Mouse (Mus musculus): ENCODE measurements around the gene Vcan.
A peak's percentile ranks its signal among the peaks of the same experiment; 100 is the strongest.
"Not testable (repeated sequence)": the region's sequence is repeated elsewhere in the genome, so short reads cannot be mapped to it uniquely, and the experiment has no call there.

Gene Vcan

DNA sequence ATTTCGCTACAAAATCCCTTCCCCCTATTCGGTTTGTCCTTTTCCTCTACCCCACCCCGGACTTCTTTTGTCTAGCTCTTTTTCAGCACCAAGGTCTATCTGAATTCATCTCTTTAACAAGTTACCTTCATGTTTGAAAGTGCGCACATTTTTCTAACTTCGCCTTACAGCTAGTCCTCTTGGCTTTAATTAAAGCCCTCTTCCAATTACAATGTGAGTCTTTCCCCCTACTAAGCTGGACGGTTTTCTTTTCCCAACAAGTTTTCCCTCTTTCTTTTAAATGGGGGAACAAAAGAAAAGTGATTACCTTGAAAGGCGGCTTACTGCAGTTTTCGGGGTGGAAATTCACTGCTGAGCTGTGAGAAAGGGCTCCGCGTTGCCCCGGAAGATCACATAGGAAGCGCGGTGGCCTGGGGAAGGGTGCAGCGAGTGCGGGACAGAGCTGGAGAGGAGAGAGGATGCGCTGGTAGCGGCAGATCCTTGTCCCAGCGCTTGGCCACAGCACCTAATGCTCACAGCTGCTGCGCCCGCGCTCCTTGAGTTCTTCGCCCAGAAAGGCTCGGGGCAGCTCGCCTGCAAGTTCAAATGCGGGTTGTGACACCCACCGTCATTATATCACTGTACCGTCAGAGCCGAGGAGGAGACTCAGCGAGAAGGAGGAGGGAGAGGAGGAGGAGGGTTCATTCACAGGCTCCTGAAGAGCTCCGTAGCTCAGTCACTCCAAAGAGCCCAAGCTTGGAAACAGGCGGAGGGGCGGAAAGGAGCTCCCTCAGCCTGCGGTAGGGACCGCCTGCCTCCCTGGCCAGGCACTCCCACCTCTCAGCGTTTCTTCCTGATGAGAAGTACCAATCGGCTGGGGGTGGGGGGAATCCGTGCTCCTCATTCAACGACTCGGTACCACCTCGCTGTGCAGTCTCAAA, at the start of gene Vcan:
Gene Vcan, minus strand, starts transcription at position 744 of the 920 bp plus-strand sequence.
- no peak for DNase-seq (ENCODE audit: low read depth, low spot score)

DNA sequence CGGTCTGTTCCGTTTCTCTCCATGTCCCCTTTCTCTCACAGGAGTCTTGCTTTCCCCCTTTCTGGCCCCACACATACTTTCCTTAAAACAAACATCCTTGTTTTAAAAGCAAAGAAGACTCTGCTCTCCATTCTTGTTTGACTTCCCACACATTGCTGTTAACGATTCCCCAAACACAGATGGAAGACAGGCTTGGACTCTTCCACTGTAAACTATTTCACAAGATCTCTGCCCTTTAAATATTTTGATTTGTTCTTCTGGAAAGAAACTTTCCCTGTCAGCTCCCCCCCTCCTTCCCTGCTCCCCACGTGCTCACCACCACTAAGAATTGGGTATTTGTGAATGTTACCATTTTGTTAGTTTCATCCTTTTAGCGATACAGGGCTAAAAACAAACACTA, 49.2 kb upstream of the Vcan start:
- DNase-seq (ENCODE audit: low read depth, low spot score), result no peak

DNA sequence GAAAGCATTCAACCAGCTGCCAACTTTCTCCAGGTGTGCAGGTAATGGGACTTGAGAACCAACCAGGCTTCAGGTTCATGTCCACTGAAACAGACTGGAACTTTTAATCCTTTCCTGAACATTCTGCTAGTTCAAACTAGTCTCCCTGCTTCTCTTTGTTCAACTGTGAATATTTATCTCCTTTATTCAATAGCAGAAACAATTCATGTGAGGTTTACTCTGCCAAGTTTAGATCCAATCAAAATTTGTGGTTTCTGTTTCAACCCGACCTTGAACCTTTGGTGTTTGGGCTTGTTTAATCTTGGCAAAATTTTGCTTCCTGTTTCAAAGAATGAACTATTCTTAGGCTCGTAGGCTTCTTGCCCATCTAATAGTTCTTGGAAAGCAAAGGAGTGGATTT, 40.6 kb upstream of the Vcan start:
- DNase-seq (ENCODE audit: low read depth, low spot score), result no peak

DNA sequence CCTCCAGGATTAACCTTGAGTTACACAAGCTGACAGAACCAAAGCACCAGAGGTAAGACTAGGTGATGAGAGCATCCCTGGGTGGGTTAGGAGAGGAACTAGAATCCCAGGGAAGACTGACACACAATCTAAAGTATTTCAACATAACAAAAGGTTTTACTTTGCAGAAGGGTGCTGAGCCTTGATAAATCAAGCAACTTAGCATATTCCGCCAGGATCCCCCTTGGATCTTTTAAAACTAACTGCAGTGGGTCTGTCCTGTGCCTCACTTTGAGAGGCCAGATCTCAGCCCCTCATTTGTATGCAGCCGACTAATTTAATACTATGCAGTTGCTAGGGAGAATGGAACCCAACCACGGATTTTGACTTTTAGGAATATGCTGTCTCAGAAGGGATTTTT, 38.0 kb upstream of the Vcan start:
- DNase-seq (ENCODE audit: low read depth, low spot score), result no peak

DNA sequence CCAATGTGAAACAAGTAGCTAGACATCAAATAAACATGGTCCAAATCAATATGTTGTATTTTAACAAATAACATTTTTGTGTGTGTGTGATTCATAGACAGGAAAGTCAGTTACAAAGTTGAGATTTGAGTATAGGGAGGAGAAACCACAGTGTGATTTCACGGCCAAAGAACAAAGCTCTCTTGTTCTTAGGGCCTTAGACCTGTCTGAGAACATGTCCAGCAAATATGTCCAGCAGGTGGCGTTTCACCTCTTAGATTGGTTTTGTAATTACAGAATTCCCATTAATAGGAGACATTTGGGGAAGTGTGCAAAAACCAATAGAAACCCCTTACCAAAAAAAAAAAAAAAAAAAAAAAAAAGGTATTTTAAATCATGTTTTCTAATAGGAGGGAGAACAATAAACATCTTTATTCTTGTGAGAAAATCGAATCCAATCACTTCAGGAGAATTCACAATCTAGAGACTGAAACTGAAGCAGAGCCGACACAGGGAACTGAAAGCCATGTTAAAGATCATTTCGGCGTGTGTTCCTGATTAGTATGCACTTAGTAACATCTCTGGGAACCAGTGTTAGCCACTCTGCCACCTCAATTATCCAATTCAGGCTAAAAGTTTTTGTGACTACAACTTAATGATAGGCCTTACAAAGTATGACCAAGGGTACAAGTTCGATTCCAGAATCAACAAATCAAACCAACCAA, 37.1 kb upstream of the Vcan start:
- DNase-seq (ENCODE audit: low read depth, low spot score), result peak; percentile 42

DNA sequence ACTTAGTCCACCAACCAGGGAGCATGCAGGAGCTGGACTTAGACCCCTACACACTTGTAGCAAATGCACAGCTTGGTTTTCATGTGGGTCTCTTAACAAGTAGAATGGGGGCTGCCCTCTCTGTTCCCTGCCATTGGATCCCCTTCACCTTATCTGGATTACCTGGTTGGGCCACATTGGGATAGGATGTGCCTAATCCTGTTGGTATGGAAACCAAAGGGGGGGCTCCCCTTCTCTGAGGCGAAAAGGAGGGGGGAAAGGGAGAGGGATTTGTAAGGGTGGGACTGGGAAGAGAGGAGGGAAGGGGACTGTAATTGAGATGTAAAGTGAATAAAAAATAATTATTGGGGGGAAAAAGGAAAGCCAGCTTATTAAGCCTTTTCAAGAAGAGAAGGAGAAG, 35.5 kb upstream of the Vcan start:
- DNase-seq (ENCODE audit: low read depth, low spot score), result no peak

DNA sequence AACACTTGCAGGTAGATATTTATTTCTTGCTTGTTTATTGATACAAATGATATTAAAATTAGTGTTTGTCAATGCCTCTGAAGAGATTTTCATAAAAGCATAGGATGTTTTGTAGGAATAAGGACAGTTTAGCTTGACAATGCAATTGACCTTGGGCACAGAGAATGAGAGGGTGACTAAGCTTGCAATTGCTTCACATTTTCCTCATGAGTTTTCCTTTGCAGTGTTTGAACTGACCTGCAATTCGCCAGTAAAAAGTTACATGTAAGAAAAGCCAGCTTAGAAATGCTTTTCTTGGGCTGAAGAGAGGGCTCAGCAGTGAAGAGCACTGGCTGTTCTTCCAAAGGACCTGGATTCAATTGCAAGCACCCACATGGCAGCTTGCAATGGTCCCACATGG, 34.8 kb upstream of the Vcan start:
- no peak for DNase-seq (ENCODE audit: low read depth, low spot score)

DNA sequence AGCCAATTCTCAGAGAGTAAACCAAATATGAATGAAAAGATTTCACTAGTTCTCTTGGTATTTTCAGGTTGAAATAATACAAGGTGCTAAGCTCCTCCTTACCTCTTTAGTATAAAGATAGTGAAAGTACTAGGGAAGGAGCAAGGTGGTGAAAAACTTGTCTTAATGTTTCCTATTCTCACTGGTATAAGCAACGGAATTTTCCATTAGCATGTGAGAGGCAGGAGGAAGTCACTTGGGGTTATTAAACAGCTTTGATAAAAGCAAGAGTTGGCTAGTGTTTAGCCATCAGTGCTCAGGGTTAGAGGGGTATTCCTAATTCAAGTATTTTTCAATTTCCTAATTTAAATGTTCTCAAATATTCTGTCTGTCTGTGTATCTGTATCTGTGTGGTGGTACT, 24.2 kb upstream of the Vcan start:
- no peak for DNase-seq (ENCODE audit: low read depth, low spot score)

DNA sequence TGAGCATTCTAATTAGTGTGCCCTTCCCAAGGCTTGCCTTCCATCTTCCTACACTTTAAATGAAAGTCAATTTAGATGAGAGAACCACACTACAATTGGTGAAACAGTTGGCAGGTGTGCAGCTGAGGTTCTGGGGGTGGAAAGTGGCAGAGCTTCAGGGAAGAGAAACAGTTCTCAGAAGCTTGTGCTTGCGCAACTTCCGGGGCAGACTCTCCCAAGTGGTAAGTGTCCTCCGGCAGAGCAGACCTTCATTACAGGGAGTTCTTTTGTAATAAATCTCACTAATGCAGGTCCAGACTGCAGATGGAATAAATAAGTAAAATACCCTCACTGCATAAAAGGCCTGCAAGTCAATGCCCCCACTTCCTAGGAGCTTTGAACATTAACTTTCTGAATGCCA, 23.7 kb upstream of the Vcan start:
- DNase-seq (ENCODE audit: low read depth, low spot score), result no peak

DNA sequence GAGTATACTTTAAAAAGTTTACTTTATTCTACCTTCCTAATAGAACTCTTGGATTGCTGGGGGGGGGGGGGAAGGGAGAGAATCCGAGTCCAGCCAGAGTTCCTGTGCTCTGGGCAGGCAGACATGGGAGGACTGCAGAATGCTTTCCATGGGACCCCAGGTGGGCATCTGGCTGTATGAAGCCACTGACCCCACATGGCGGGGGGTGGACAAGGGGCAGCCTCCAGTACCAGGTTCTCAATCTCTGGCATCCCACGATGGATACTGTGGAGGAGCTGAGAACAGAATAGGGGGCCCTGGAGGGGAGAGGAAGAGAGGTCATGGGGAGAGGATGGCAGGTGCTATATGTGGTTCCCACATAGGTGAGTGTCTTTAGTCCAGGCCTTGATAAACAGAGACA, 20.0 kb upstream of the Vcan start:
- no peak for DNase-seq (ENCODE audit: low read depth, low spot score)

DNA sequence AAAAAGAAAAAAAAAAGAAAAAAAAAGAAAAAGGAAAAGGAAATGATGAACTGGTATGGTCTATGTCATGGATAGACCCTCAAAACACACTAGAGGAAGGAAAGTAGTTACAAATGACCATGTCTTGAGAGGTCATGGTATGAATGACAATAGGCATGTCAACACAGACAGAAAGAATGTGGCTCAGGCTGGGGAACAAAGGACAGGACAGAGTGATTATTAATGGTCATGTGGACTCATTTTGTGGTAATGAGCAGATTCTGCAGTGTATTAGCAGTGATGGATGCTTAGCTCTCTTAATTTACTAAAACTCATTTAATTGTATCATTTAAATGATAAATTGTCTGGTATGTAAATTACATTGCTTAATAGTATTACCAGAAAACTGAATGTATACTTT, 14.0 kb upstream of the Vcan start:
- DNase-seq (ENCODE audit: low read depth, low spot score), result no peak

DNA sequence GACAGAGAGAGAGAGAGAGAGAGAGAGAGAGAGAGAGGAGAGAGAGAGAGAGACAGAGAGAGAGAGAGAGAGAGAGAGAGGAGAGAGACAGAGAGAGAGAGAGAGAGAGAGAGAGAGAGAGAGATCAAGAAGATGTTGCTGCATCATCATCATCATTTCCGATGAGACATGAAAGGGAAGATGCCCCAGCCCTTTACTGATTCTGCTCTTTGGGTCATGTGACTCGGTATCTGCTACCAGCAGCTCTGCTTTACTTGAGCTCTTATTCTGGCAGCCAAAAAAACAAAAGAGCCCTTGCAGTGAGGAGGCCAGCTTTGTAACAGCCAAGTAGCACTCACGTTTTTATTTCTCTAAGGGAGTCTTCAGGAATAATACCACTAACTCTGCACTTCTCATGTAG, 8.3 kb upstream of the Vcan start:
- not testable (repeated sequence) for DNase-seq (ENCODE audit: low read depth, low spot score)

DNA sequence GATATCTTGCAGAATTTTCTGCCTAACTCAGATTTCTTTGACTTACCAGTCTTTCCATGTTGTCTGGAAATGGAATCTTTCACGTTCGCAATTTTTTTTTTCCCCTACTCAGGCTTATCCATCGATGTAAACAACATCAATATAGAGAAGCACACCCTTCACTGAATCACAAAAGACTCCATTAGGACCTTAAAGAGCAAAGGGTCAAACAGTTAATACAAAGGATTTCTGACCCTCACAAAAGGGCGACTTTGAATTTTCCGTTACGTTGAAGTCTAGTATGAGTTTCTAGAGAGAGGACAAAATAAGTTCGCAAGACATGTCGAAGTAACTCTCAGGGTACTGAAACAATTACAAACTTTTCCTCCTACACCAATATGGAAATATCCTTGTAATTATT, 892 bp upstream of the Vcan start:
- DNase-seq (ENCODE audit: low read depth, low spot score), result no peak

DNA sequence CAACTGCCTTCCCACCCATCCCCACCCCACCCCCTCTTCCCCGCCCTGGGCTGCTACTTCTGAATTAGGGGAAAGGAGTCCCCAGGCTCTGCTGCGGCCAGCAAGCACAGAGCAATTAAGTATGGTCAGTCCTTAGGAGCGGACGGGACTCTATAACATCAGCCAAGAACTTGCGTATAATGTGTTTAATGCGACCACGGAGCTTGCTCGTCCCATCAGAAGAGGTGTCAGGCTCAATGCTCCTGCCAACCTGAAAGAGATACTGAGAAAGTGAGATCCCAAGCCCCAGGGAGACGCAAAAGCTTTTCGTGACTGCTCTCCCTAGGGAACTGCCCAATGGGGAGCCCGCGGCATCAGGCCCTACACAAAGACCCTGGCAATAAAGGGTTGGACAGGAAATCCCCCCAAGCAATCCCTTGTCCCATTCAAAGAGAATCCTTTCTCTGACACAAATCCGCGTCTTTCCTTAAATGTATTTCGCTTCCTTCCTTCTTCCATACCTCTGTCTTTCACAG, 434 bp upstream of the Vcan start:
- DNase-seq (ENCODE audit: low read depth, low spot score), result no peak

DNA sequence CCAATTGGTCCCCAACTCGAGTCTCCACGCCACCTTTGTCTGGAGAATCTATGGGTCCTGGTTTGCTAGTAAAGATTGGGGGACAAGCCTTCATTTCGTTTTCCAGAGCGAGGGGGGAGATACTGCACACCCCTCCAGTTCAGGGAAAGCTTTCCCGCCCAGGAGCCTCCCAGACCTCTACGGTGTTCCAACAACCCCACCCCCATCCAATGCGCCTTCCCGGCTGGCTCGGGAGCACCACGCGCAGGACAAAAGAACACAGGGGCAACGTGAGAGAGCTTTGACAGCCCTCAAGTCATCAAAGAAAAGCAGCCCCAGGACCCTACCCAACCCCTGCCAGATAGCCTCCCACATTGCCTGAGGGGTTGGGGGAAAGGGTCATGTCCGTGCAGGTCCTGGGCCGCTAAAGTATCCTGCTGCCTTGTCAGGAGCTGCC, 1.2 kb downstream of the Vcan start:
- no peak for DNase-seq (ENCODE audit: low read depth, low spot score)

DNA sequence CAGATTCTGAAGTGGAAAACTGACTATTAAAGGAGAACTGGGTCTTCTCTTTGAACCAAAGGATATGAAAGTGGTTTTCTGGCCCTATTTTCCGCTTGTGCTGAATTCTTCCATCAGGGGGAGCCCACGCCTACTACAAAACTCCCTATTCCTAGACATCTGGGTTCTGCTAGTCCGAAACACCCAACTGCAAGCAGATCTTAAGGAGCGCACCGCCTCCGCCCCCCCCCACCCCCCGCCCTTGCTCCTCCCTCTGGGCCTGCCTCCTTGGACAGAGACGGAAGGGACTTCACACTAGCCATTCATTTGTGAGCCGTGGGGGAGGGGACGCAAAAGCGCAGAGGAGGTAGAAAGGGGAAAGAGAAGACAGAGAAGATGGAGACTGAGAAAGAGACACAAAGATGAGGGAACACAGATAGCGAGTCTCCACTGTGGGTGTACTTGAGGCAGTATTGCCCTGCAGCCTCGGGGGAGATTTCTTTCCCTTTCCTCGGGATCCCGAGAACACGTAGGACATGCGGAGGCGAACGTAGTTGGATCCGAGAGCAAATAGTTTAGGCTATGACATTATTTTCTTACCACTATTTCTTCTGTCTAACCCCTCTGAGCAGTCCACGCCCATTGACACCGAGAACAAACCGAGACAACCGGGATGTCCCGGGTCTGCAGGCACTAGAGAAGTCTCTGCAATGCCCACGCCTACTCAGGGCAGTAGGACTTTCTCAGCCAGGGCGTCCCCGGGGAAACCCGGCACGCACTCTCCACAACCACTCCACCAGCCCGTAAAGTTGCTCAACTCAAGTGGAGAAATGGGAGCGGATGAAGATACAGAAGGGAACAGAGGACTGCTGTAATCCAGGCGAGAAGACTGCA, 1.8 kb downstream of the Vcan start:
- peak; percentile 79 for DNase-seq (ENCODE audit: low read depth, low spot score)

DNA sequence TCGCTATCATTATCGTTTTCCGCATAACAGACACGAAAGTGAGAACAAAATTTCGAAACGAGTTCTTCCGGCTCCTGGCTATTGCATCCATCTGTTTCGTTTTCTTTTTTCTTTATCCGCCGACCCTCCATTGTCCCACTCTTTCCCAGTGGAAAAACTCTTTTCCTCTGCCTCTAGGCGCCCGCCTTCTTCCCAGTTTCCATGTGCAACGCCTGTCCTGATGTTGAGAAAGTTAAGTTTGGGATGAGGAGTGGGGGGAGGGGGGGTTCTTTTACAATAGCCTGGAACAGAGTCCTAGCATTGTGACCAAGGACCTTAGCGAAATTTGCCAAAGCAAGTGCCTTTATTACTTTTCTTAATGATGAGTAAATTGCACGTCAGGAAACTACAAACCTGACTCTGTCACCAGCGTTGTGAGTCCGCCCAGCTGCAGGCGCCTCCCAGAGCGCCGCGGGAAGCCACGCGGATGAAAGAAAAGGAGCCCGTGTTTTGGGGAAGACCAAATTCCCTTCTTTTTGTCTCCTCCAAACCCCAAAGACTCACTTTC, 2.5 kb downstream of the Vcan start:
- no peak for DNase-seq (ENCODE audit: low read depth, low spot score)

DNA sequence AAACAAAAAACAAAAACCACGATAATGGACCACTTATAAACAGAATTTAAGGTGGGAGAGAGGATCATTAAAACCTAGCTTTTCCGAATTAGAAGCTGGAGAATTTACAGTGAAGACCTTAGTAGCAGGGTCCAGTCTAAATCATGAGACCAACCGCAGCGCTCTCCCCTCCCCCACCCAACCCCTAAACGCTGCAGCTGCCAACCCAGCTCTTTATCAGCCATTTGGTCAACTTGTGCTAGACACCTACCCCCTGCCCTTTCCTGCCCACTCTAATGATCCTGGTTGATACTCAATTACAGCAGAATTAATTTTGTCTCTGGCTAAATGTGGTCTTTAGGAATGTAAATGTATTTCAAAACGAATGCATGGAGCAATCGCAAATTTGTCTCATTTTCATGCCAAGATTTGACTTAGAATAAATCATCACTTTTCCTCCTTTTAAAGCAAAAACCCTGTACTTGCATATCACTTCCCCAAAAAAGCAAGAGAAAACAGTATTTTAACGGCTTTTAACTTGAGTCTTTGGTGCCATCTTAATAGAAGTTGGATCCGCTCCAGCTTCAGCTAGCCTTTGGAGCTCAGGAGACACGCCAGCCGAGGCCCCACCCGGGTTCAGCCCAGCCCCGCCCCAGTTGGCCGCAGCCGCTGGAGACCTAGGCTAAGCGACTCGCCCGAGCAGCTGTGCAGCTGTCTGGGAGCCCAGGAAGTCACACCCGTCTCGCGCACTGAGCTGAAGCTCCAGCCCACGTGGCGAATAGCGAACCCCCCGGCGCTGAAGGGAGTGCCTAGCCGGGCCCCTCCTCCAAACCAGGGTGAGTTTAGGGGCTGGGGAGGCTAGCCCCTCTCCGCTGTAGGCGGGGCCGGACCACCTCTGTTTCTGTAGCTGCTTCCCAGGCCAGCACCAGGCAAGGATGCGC, 3.3 kb downstream of the Vcan start:
- DNase-seq (ENCODE audit: low read depth, low spot score), result no peak

DNA sequence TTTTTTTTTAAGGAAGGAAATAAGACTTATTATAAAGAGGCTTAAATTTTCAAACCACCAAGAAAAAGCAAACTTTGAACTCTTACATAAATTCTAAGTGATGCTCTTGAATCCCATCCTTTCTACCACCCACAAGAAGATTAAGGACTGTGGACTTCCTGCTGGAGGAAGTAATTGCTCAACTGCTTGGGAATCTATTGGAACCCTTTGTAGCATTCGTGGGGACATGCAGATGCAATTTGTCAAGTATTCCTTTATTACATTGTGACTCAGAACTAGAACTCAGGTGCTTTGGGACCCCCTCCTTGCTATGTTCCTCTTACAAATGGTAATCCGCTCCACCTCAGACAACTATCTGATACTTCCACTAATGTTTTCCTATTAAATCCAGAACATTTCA, 4.0 kb downstream of the Vcan start:
- DNase-seq (ENCODE audit: low read depth, low spot score), result no peak

DNA sequence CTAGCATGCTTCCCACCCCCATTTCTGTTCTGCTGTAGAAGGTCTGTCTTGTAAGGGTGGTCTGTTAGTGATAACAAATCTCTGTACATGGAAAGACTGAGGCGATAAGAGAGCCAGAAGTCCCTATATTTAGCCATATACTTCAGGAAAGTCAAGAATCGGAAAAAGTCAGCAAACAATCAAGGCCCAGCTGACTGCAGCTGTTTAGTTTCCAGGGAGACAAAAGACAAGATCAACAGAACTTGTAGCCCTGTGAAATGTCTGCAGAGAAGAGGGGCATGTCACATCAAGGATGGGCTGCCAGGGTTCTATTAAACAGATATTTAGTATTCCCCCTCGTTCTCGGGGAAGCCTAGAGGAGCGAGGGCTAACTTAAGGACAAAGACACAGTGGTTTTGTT, 7.2 kb downstream of the Vcan start:
- DNase-seq (ENCODE audit: low read depth, low spot score), result no peak

Data from telencephalon, adult 2 months (tissue).